Mouse (Mus musculus): ENCODE data around the gene Adrb1. TPM values are rescaled to one million over a fixed set of nuclear protein-coding genes. Genes with fewer than 3 reads are reported as not detected.
"Not testable (repeated sequence)": the region's sequence is repeated elsewhere in the genome, so short reads cannot be mapped to it uniquely, and the experiment has no call there.

Adrb1 gene
- polyA plus RNA-seq, 1 experiment from 2014 or later: 0.17 TPM

- no peaks in the 10 kb centered on the region for H3K4me1 ChIP-seq (replicated peaks; ENCODE audit: control insufficient read depth, insufficient read depth, low read length)
- WGBS: 43% methylated on average over 4 of the region's 4 CpGs
- no peak overlapping the region for H3K4me2 ChIP-seq (replicated peaks; ENCODE audit: low read depth, low read length)
- no peak overlapping the region for H3K4me3 ChIP-seq (ENCODE audit: low read depth, low read length)
- no peak overlapping the region for H3K27ac ChIP-seq (ENCODE audit: low read depth, low read length)
- ATAC-seq (ENCODE audit: low FRiP score): no peak
- H3K36me3 ChIP-seq (ENCODE audit: control insufficient read depth, insufficient read depth, low read length): no peaks in the 10 kb centered on the region
- no peak overlapping the region for H3K9ac ChIP-seq (ENCODE audit: low read depth, low read length)
- H3K27me3 ChIP-seq (ENCODE audit: control insufficient read depth, insufficient read depth, low read length): no peaks in the 10 kb centered on the region
- H3K9me3 ChIP-seq (ENCODE audit: control insufficient read depth, low read length): no peaks in the 10 kb centered on the region
- no peak for DNase-seq (ENCODE audit: low spot score)
These were observed 28.7 kb downstream of the Adrb1 start for GRCm38 (mm10) chr19:56750709-56751108.

GRCm38 (mm10) chr19:56754456-56754855 is 32.5 kb downstream of the Adrb1 start:
- not testable (repeated sequence) for H3K9ac ChIP-seq (ENCODE audit: low read depth, low read length); DNase-seq (ENCODE audit: low spot score); H3K4me1 ChIP-seq (replicated peaks; ENCODE audit: control insufficient read depth, insufficient read depth, low read length); H3K4me3 ChIP-seq (ENCODE audit: low read depth, low read length); ATAC-seq (ENCODE audit: low FRiP score); H3K4me2 ChIP-seq (replicated peaks; ENCODE audit: low read depth, low read length); H3K36me3 ChIP-seq (ENCODE audit: control insufficient read depth, insufficient read depth, low read length); H3K27ac ChIP-seq (ENCODE audit: low read depth, low read length); H3K9me3 ChIP-seq (ENCODE audit: control insufficient read depth, low read length); H3K27me3 ChIP-seq (ENCODE audit: control insufficient read depth, insufficient read depth, low read length)
- WGBS: 96% methylated on average over 2 of the region's 2 CpGs

GRCm38 (mm10) chr19:56756412-56756811 is 34.4 kb downstream of the Adrb1 start:
- 82% methylated on average over 10 of the region's 10 CpGs for WGBS

GRCm38 (mm10) chr19:56758311-56758710 is 36.3 kb downstream of the Adrb1 start:
- Histone ChIP-seq H3K4me2 (replicated peaks; ENCODE audit: low read depth, low read length) (no peak overlapping the region), H3K9me3 (ENCODE audit: control insufficient read depth, low read length) (no peaks in the 10 kb centered on the region), H3K4me3 (ENCODE audit: low read depth, low read length) (no peak overlapping the region), H3K9ac (ENCODE audit: low read depth, low read length) (no peak overlapping the region), H3K27me3 (ENCODE audit: control insufficient read depth, insufficient read depth, low read length) (no peaks in the 10 kb centered on the region), H3K27ac (ENCODE audit: low read depth, low read length) (no peak overlapping the region), H3K4me1 (replicated peaks; ENCODE audit: control insufficient read depth, insufficient read depth, low read length) (no peaks in the 10 kb centered on the region), H3K36me3 (ENCODE audit: control insufficient read depth, insufficient read depth, low read length) (no peaks in the 10 kb centered on the region)
- no peak for ATAC-seq (ENCODE audit: low FRiP score)
- WGBS: 88% methylated on average over 2 of the region's 2 CpGs
- no peak for DNase-seq (ENCODE audit: low spot score)

More at GRCm38 (mm10) chr19:56756412-56756811, 34.4 kb downstream of the Adrb1 start:
- Histone ChIP-seq H3K9ac (ENCODE audit: low read depth, low read length) (no peak overlapping the region), H3K4me3 (ENCODE audit: low read depth, low read length) (no peak overlapping the region), H3K9me3 (ENCODE audit: control insufficient read depth, low read length) (no peaks in the 10 kb centered on the region), H3K36me3 (ENCODE audit: control insufficient read depth, insufficient read depth, low read length) (no peaks in the 10 kb centered on the region), H3K4me2 (replicated peaks; ENCODE audit: low read depth, low read length) (no peak overlapping the region), H3K27ac (ENCODE audit: low read depth, low read length) (no peak overlapping the region), H3K4me1 (replicated peaks; ENCODE audit: control insufficient read depth, insufficient read depth, low read length) (no peaks in the 10 kb centered on the region), H3K27me3 (ENCODE audit: control insufficient read depth, insufficient read depth, low read length) (no peaks in the 10 kb centered on the region)
- ATAC-seq (ENCODE audit: low FRiP score) (no peak), DNase-seq (ENCODE audit: low spot score) (no peak)

GRCm38 (mm10) chr19:56759740-56760139 is 37.7 kb downstream of the Adrb1 start:
- H3K27me3 ChIP-seq (ENCODE audit: control insufficient read depth, insufficient read depth, low read length): no peaks in the 10 kb centered on the region
- 94% methylated on average over 4 of the region's 4 CpGs for WGBS
- no peak overlapping the region for H3K4me3 ChIP-seq (ENCODE audit: low read depth, low read length)
- H3K4me1 ChIP-seq (replicated peaks; ENCODE audit: control insufficient read depth, insufficient read depth, low read length): no peaks in the 10 kb centered on the region
- DNase-seq (ENCODE audit: low spot score) (no peak), ATAC-seq (ENCODE audit: low FRiP score) (no peak)
- no peak overlapping the region for H3K4me2 ChIP-seq (replicated peaks; ENCODE audit: low read depth, low read length)
- no peaks in the 10 kb centered on the region for H3K9me3 ChIP-seq (ENCODE audit: control insufficient read depth, low read length)
- H3K9ac ChIP-seq (ENCODE audit: low read depth, low read length): no peak overlapping the region
- no peaks in the 10 kb centered on the region for H3K36me3 ChIP-seq (ENCODE audit: control insufficient read depth, insufficient read depth, low read length)
- no peak overlapping the region for H3K27ac ChIP-seq (ENCODE audit: low read depth, low read length)

DNA sequence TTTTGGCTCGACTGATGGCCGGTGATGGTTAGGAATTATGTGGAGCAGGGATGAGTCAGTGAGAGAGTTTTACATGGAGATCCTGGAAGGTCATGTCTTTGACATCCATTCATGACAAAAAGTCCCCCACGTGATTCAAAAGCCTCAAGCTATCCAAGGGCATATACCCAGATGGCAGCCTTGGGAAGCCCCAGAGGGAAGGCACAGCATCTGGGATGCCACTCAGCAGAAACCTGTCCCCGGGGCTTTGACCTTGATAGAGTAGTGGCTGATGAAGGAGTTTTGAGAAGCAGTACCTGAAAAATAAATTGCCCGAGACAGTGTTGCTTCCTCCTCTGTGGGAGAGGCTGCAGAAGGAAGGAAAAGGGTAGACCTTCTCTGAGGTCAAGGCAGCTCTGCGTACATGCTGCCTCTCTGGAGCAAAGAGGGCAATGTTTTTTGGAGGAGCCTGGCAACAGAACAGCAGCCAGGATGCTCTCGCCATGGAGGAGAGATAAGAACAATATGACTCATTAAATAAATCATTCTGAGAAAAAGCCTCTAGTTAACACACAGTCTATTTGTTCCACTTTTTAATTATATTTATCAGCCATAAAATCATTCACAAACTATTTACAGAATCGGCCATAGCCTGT is 38.4 kb downstream of the Adrb1 start:
- H3K4me2 ChIP-seq (replicated peaks; ENCODE audit: low read depth, low read length): no peak overlapping the region
- no peaks in the 10 kb centered on the region for H3K9me3 ChIP-seq (ENCODE audit: control insufficient read depth, low read length)
- no peak overlapping the region for H3K4me3 ChIP-seq (ENCODE audit: low read depth, low read length)
- H3K27ac ChIP-seq (ENCODE audit: low read depth, low read length): no peak overlapping the region
- H3K9ac ChIP-seq (ENCODE audit: low read depth, low read length): no peak overlapping the region
- no peaks in the 10 kb centered on the region for H3K4me1 ChIP-seq (replicated peaks; ENCODE audit: control insufficient read depth, insufficient read depth, low read length)
- ATAC-seq (ENCODE audit: low FRiP score): no peak
- WGBS: 92% methylated on average over 8 of the region's 8 CpGs
- H3K36me3 ChIP-seq (ENCODE audit: control insufficient read depth, insufficient read depth, low read length): no peaks in the 10 kb centered on the region
- DNase-seq (ENCODE audit: low spot score): no peak
- H3K27me3 ChIP-seq (ENCODE audit: control insufficient read depth, insufficient read depth, low read length): no peaks in the 10 kb centered on the region

DNA sequence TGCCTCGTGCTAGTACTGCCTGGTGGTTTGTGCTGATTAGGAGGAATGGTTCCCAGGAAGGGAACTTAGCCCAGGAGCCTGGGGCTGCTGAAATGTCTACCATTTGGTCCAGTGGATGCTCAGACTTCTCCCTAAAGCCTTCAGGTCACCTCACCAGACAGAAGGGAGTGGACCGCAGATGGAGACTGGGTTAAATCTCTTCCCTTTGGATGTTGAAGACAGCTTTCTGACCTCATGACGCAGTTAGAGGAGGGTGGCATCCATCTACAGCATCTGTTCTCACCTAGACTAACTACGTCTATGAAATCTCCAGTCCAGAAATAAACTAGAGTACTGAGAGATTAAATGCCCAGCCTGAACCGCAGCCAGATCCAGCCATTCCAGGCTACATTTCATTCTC is 39.1 kb downstream of the Adrb1 start:
- ATAC-seq (ENCODE audit: low FRiP score) (no peak), DNase-seq (ENCODE audit: low spot score) (no peak)
- no peaks in the 10 kb centered on the region for H3K27me3 ChIP-seq (ENCODE audit: control insufficient read depth, insufficient read depth, low read length)
- no peak overlapping the region for H3K27ac ChIP-seq (ENCODE audit: low read depth, low read length)
- no peak overlapping the region for H3K4me3 ChIP-seq (ENCODE audit: low read depth, low read length)
- no peaks in the 10 kb centered on the region for H3K36me3 ChIP-seq (ENCODE audit: control insufficient read depth, insufficient read depth, low read length)
- H3K4me1 ChIP-seq (replicated peaks; ENCODE audit: control insufficient read depth, insufficient read depth, low read length): no peaks in the 10 kb centered on the region
- H3K9me3 ChIP-seq (ENCODE audit: control insufficient read depth, low read length): no peaks in the 10 kb centered on the region
- 92% methylated on average over 5 of the region's 5 CpGs for WGBS
- H3K9ac ChIP-seq (ENCODE audit: low read depth, low read length): no peak overlapping the region
- no peak overlapping the region for H3K4me2 ChIP-seq (replicated peaks; ENCODE audit: low read depth, low read length)

DNA sequence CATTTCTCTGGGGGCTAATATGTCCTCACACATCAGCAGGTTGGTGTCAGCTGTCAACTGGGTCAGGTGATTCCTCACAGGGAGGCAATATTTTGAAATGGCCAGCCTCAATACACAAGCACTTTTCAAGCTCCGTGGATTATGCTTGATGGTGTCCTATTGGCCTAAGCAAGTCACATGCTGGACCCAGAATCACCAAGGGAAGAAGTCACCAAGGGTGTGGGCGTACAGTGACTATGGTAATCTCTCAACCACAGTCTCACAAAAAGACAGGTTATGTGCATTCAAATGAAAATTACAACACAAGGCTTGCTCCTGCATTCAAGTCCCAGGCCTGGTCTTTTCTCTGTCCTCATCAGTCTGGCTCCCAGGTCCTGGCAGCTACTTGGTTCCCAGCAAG is 39.7 kb downstream of the Adrb1 start:
- no peaks in the 10 kb centered on the region for H3K9me3 ChIP-seq (ENCODE audit: control insufficient read depth, low read length)
- no peak for DNase-seq (ENCODE audit: low spot score)
- no peaks in the 10 kb centered on the region for H3K4me1 ChIP-seq (replicated peaks; ENCODE audit: control insufficient read depth, insufficient read depth, low read length)
- no peak for ATAC-seq (ENCODE audit: low FRiP score)
- H3K9ac ChIP-seq (ENCODE audit: low read depth, low read length): no peak overlapping the region
- H3K27me3 ChIP-seq (ENCODE audit: control insufficient read depth, insufficient read depth, low read length): no peaks in the 10 kb centered on the region
- no peaks in the 10 kb centered on the region for H3K36me3 ChIP-seq (ENCODE audit: control insufficient read depth, insufficient read depth, low read length)
- no peak overlapping the region for H3K4me2 ChIP-seq (replicated peaks; ENCODE audit: low read depth, low read length)
- no peak overlapping the region for H3K27ac ChIP-seq (ENCODE audit: low read depth, low read length)
- 73% methylated on average over 2 of the region's 2 CpGs for WGBS
- no peak overlapping the region for H3K4me3 ChIP-seq (ENCODE audit: low read depth, low read length)

GRCm38 (mm10) chr19:56762686-56763085 is 40.7 kb downstream of the Adrb1 start:
- H3K9ac ChIP-seq (ENCODE audit: low read depth, low read length): no peak overlapping the region
- no peak overlapping the region for H3K4me3 ChIP-seq (ENCODE audit: low read depth, low read length)
- H3K27ac ChIP-seq (ENCODE audit: low read depth, low read length): no peak overlapping the region
- H3K4me1 ChIP-seq (replicated peaks; ENCODE audit: control insufficient read depth, insufficient read depth, low read length): no peaks in the 10 kb centered on the region
- no peaks in the 10 kb centered on the region for H3K36me3 ChIP-seq (ENCODE audit: control insufficient read depth, insufficient read depth, low read length)
- DNase-seq (ENCODE audit: low spot score) (no peak), ATAC-seq (ENCODE audit: low FRiP score) (no peak)
- no peak overlapping the region for H3K4me2 ChIP-seq (replicated peaks; ENCODE audit: low read depth, low read length)
- 97% methylated on average over 4 of the region's 4 CpGs for WGBS
- no peaks in the 10 kb centered on the region for H3K9me3 ChIP-seq (ENCODE audit: control insufficient read depth, low read length)
- no peaks in the 10 kb centered on the region for H3K27me3 ChIP-seq (ENCODE audit: control insufficient read depth, insufficient read depth, low read length)
